Mouse (Mus musculus): ENCODE measurements around the gene Mark1.

GRCm38 (mm10) chr1:184873910-184874309 is 125.5 kb downstream of the Mark1 start:
- TF ChIP-seq TCF12 (IDR thresholded peaks at IDR 0.05; ENCODE audit: insufficient read depth, poor library complexity, severe bottlenecking): no peak
- no peak for TF ChIP-seq SRF (IDR thresholded peaks at IDR 0.05; ENCODE audit: control insufficient read depth, insufficient read length, low read depth)
- no peak for TF ChIP-seq POLR2AphosphoS2 (IDR thresholded peaks at IDR 0.05; ENCODE audit: insufficient read length, low read depth)
- no peak for TF ChIP-seq POLR2A (IDR thresholded peaks at IDR 0.05; ENCODE audit: insufficient read length, low read depth)
- no peak for TF ChIP-seq USF1 (IDR thresholded peaks at IDR 0.05; ENCODE audit: low read depth)
- no peak for TF ChIP-seq MYOG (IDR thresholded peaks at IDR 0.05; ENCODE audit: control insufficient read depth in 1 of 3, insufficient read depth in 1 of 3, insufficient read length in 2 of 3, low read depth in 2 of 3)
- no peak for TF ChIP-seq MYOD1 (IDR thresholded peaks at IDR 0.05; ENCODE audit: control insufficient read depth in 1 of 3, insufficient read length in 2 of 3, low read depth in 2 of 3)
- no peak for TF ChIP-seq REST (IDR thresholded peaks at IDR 0.05; ENCODE audit: insufficient read depth, insufficient read length)

All from myocyte (in vitro differentiated cells).